In genomic region chr10:95087864-95088570, GRCm38 (mm10) we compare ENCODE assay signal across 7 mouse cellular contexts.
A peak's percentile ranks its signal among the peaks of the same experiment; 100 is the strongest.
DNase-seq lines count a peak whose midpoint lies in the region; ATAC-seq and TF ChIP-seq lines count a peak whose summit lies in the region.

No protein-coding gene starts in this region.

- H3K9me3 ChIP-seq in forebrain, postnatal 0 days (ENCODE audit: low read length) = no peaks in the 10 kb centered on the region

- H3K27ac ChIP-seq in forebrain, postnatal 0 days (ENCODE audit: low read depth, low read length) = no peak overlapping the region

- POLR2A ChIA-PET in Patski (lab: Charles Lee) = interaction anchor here (1.0 kb wide), 1 partner anchor 95 kb away, joined by 3 read pairs; no protein-coding TSS in a partner anchor

- no peak overlapping the region for H3K4me3 ChIP-seq in forebrain, postnatal 0 days (ENCODE audit: low read depth, low read length)

- no peak overlapping the region for H3K9ac ChIP-seq in forebrain, postnatal 0 days

- DNase-seq in Patski (ENCODE audit: low read depth, low spot score) = no peak
- peak; percentile 60 to 72 for DNase-seq in cerebellum, adult 18-20 months
- peak; percentile 83 for DNase-seq in forebrain, postnatal 0 days
- DNase-seq in layer of hippocampus, adult 8-10 months (ENCODE audit: low spot score in 2 of 2) = peak; percentile 45 to 63
- peak; percentile 69 to 70 for DNase-seq in lung, postnatal 4 days
- DNase-seq in right cerebral cortex, adult 18-20 months = peak; percentile 75

- no peaks in the 10 kb centered on the region for H3K36me3 ChIP-seq in forebrain, postnatal 0 days (ENCODE audit: insufficient read depth)

- CTCF ChIA-PET in Patski (lab: Charles Lee) = interaction anchor here (1.4 to 2.5 kb wide), 2 partner anchors 96 to 385 kb away, joined by 6 to 13 read pairs; no protein-coding TSS in a partner anchor

- peak; percentile 57 for TF ChIP-seq CTCF in Patski (IDR thresholded peaks at IDR 0.05)
- TF ChIP-seq CTCF in forebrain, postnatal 0 days (IDR thresholded peaks at IDR 0.05; ENCODE audit: low read depth) = peak; percentile 87

- no peaks in the 10 kb centered on the region for H3K4me1 ChIP-seq in forebrain, postnatal 0 days (ENCODE audit: insufficient read depth)

- no peak overlapping the region; the same call in 1 of the 2 replicates for H3K4me2 ChIP-seq in forebrain, postnatal 0 days (ENCODE audit: low read depth)

- 27% methylated on average over 13 of the region's 13 CpGs for WGBS in forebrain, postnatal 0 days

- in situ Hi-C loops in Patski (cut with MboI; ENCODE audit: low pct_unique_long_range_greater_than_20kb) = no loop called here

- H3K27me3 ChIP-seq in Patski = no peaks in the 10 kb centered on the region
- no peaks in the 10 kb centered on the region for H3K27me3 ChIP-seq in forebrain, postnatal 0 days (ENCODE audit: insufficient read depth, low read length)

- ATAC-seq in Patski = no peak
- ATAC-seq in forebrain, postnatal 0 days = peak; percentile 93
- ATAC-seq in hematopoietic stem cell, adult 5-6 weeks (replicated peaks in 1 of 2; ENCODE audit: insufficient read depth in 1 of 2, low FRiP score in 2 of 2, low TSS enrichment in 1 of 2, low read depth in 1 of 2, poor library complexity in 2 of 2, severe bottlenecking in 2 of 2) = peak; percentile 56 to 63; a peak in 3 of 4 replicates
